Comparison of ENCODE assay signal across 8 mouse cellular contexts in the genomic region with DNA sequence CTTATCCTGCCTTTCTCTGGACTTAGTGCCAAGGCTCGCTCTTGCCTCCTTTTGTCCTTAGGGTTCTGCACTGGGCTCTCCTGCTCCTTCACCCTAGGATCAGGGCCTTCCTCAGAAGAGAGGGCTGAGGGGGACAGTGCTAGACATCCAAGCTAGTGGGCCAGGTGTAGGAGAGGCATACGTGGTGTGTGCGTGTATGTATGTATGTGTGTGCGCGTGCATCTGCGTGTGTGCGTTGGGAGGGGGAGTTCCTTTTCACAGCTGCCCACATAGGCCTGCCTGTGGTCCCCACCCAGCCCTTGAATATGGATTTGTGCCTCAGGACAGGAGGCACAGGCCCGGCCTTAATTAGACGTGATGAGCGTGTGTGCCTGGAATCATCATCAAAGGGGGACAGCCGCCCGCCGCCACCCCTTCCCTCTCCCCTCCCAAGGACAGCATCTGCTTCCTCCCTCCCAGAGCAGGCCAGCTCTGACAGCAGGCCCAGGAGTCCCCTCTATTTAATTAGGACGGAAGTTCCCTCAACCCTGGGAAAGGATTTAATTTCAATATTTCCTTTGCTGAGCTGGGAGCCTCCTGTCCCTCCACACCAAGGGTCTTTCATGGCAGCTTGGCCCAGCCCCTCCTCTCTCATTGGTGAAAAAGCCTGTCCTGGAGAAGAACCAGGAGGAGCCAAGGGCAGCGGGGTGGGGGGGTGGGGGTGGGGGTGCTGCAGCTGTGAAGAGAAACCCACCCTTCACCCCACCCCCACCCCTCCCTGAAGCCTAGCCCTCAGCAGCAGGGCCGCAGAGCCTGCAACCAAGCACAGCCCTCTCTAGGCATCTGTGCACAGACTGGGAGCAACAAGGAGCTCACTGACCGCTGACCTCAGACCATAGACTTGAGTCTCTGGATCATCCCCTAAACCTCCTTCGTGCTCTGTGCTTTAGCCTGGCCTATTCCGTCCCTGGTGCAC.
DNase-seq lines count a peak whose midpoint lies in the region; ATAC-seq lines count a peak whose summit lies in the region.

No protein-coding gene starts in this region.

- H3K4me2 ChIP-seq in kidney, embryonic 15.5 days: no peak overlapping the region
- peak overlapping the region; percentile 33 for H3K4me2 ChIP-seq in forebrain, embryonic 12.5 days
- no peak overlapping the region; the same call in 1 of the 2 replicates for H3K4me2 ChIP-seq in hindbrain, embryonic 16.5 days (ENCODE audit: low read length)
- no peak overlapping the region for H3K4me2 ChIP-seq in neural tube, embryonic 13.5 days

- peak overlapping the region; percentile 41 for H3K27ac ChIP-seq in kidney, embryonic 15.5 days
- H3K27ac ChIP-seq in forebrain, embryonic 12.5 days: peak overlapping the region; percentile 98
- H3K27ac ChIP-seq in hindbrain, embryonic 16.5 days (ENCODE audit: low read depth, low read length): peak overlapping the region; percentile 55
- peak overlapping the region; percentile 75 for H3K27ac ChIP-seq in neural tube, embryonic 13.5 days (replicated peaks)

- no peak overlapping the region for H3K4me3 ChIP-seq in kidney, embryonic 15.5 days (replicated peaks)
- H3K4me3 ChIP-seq in forebrain, embryonic 12.5 days (replicated peaks): no peak overlapping the region
- H3K4me3 ChIP-seq in hindbrain, embryonic 16.5 days (ENCODE audit: low read length): no peak overlapping the region
- H3K4me3 ChIP-seq in neural tube, embryonic 13.5 days: no peak overlapping the region

- 38% methylated on average over 19 of the region's 19 CpGs for WGBS in kidney, embryonic 15.5 days
- 17% methylated on average over 19 of the region's 19 CpGs for WGBS in forebrain, embryonic 12.5 days
- 21% methylated on average over 19 of the region's 19 CpGs for WGBS in hindbrain, embryonic 16.5 days
- 23% methylated on average over 18 of the region's 19 CpGs for WGBS in neural tube, embryonic 13.5 days

- H3K36me3 ChIP-seq in kidney, embryonic 15.5 days: no peaks in the 10 kb centered on the region
- H3K36me3 ChIP-seq in forebrain, embryonic 12.5 days (replicated peaks): no peaks in the 10 kb centered on the region
- H3K36me3 ChIP-seq in hindbrain, embryonic 16.5 days (ENCODE audit: control insufficient read depth, insufficient read depth, low read length): no peaks in the 10 kb centered on the region
- no peaks in the 10 kb centered on the region for H3K36me3 ChIP-seq in neural tube, embryonic 13.5 days

- intact Hi-C loops in left cerebral cortex, postnatal 25 days (cut with DNase I): no loop called here

- DNase-seq in kidney, adult 11 months: no peak
- no peak for DNase-seq in spleen, postnatal 36 days (ENCODE audit: low spot score in 2 of 2)
- DNase-seq in cerebellum, postnatal 14 days: no peak
- no peak for DNase-seq in left cerebral cortex, postnatal 25 days (ENCODE audit: low spot score in 2 of 2)

- H3K9ac ChIP-seq in kidney, embryonic 15.5 days: no peak overlapping the region
- peak overlapping the region; percentile 42 for H3K9ac ChIP-seq in forebrain, embryonic 12.5 days
- H3K9ac ChIP-seq in hindbrain, embryonic 16.5 days (ENCODE audit: low read depth, low read length): peak overlapping the region; percentile 33; the same call in 1 of the 2 replicates
- H3K9ac ChIP-seq in neural tube, embryonic 13.5 days: peak overlapping the region; percentile 22; the same call in 1 of the 2 replicates

- peaks cover 88% of the 10 kb centered on the region for H3K4me1 ChIP-seq in kidney, embryonic 15.5 days
- H3K4me1 ChIP-seq in forebrain, embryonic 12.5 days: peaks cover 97% of the 10 kb centered on the region
- peaks cover 68% of the 10 kb centered on the region for H3K4me1 ChIP-seq in hindbrain, embryonic 16.5 days (ENCODE audit: control insufficient read depth, insufficient read depth, low read depth, low read length)
- peaks cover 97% of the 10 kb centered on the region for H3K4me1 ChIP-seq in neural tube, embryonic 13.5 days (replicated peaks)

- peaks cover 70% of the 10 kb centered on the region for H3K27me3 ChIP-seq in kidney, embryonic 15.5 days
- H3K27me3 ChIP-seq in forebrain, embryonic 12.5 days: peaks cover 4% of the 10 kb centered on the region; the same call in 1 of the 2 replicates
- H3K27me3 ChIP-seq in hindbrain, embryonic 16.5 days (replicated peaks; ENCODE audit: control insufficient read depth, insufficient read depth, low read length): no peaks in the 10 kb centered on the region
- H3K27me3 ChIP-seq in neural tube, embryonic 13.5 days: peaks cover 3% of the 10 kb centered on the region; the same call in 1 of the 2 replicates

- peak; percentile 34; the same call in 1 of the 2 replicates for ATAC-seq in kidney, embryonic 15.5 days (replicated peaks; ENCODE audit: low FRiP score)
- ATAC-seq in forebrain, embryonic 12.5 days (ENCODE audit: low FRiP score): peak; percentile 58
- peak; percentile 38 for ATAC-seq in hindbrain, embryonic 16.5 days
- ATAC-seq in neural tube, embryonic 13.5 days (ENCODE audit: low read depth): peak; percentile 14; the same call in 1 of the 2 replicates

- H3K9me3 ChIP-seq in kidney, embryonic 15.5 days (replicated peaks): no peaks in the 10 kb centered on the region
- no peaks in the 10 kb centered on the region for H3K9me3 ChIP-seq in forebrain, embryonic 12.5 days
- H3K9me3 ChIP-seq in hindbrain, embryonic 16.5 days (ENCODE audit: control insufficient read depth, low read length): no peaks in the 10 kb centered on the region
- H3K9me3 ChIP-seq in neural tube, embryonic 13.5 days: no peaks in the 10 kb centered on the region

Comparison
In these comparisons a context has a peak if more than half of its experiments do, and no peak if none do; other contexts are left out.
1. H3K27ac ChIP-seq: peak in every context shown above with its lines; median percentile 98 in forebrain, embryonic 12.5 days; 75 in neural tube, embryonic 13.5 days; 55 in hindbrain, embryonic 16.5 days; 41 in kidney, embryonic 15.5 days.